Mouse (Mus musculus) T-cell, adult 2 months (primary cell): ENCODE measurements around the gene Zfp995.
"Not testable (repeated sequence)": the region's sequence is repeated elsewhere in the genome, so short reads cannot be mapped to it uniquely, and the experiment has no call there.

Source experiments
- DNase-seq: peaks from one replicate; pipeline ENCODE4 v3.0.0; 2022; ENCODE audit warnings: low spot score

The Zfp995 gene

GRCm38 (mm10) chr17:21909456-21910052 is at the start of gene Zfp995:
Zfp995 (minus strand) TSS chr17:21909926.
- DNase-seq, result peak; percentile 74

DNA sequence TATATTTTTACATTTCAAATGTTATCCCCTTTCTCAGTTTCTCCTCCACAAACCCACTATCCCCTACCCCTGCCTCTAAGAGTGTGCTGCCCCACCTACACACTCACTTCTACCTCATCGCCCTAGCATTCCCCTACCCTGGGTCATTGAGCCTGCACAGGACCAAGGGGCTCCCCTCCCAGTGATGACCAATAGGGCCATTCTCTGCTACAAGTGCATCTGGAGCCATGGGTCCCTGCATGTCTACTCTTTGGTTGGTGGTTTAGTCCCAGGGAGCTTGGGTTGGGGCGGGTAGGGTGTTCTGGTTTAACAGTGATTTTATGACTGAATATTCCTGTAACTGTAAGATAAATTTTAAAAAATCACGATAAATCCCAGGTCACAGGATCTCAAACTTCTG is 687 bp downstream of the Zfp995 start:
- DNase-seq, result no peak

- no peak for DNase-seq
Measured at GRCm38 (mm10) chr17:21871256-21871655, 38.5 kb downstream of the Zfp995 start.

- DNase-seq, result not testable (repeated sequence)
Measured at GRCm38 (mm10) chr17:21846322-21846582, 63.5 kb downstream of the Zfp995 start.

DNA sequence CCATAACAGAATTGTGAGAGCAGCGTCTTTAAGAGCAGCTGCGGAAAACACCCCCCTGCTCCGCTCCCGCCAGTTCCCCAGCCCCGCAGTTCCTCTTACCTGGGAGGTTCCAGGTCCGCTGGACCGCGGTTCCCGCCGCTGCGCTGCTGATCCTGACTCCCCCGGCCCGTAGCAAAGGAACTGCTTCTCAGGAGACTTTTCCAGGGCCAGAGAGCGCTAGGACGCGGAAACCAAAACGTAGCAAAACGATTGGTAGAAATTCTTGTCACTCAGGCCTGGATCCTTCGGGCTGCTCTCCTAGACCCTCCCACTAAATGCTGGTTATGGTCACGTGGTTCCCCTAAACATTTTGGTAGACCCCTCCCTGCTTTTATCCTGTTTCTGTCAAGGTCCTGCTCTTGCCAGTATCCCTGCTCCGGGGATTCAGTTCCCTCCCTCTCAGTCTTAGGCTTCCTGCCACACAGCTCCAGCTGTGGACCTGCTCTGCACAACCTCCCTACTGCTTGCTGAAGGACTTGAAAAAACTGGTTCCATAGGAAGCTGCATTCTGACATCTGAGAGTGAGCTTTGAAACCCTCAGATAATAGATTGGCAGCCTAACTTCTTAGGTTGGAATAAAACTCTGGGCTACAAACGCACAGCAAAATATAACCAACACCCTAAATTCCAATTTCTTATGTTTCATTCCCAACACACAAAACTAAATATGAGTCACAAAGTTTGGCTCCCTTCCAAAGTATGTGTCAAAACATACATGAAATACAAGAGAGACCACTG is 64.0 kb downstream of the Zfp995 start, which contains the start of gene Zfp820:
Zfp820 (minus strand) TSS at position 228 of the 777 bp plus-strand sequence.
- DNase-seq, result peak; percentile 1

GRCm38 (mm10) chr17:21838510-21838909 is 71.2 kb downstream of the Zfp995 start:
- DNase-seq, result no peak
